Mouse (Mus musculus): ENCODE results near the gene Lcn12. TPM values are rescaled to one million over a fixed set of nuclear protein-coding genes. Genes with fewer than 3 reads are reported as not detected.

The Lcn12 gene
- total RNA-seq, 2 experiments from 2014 or later = not detected

DNA sequence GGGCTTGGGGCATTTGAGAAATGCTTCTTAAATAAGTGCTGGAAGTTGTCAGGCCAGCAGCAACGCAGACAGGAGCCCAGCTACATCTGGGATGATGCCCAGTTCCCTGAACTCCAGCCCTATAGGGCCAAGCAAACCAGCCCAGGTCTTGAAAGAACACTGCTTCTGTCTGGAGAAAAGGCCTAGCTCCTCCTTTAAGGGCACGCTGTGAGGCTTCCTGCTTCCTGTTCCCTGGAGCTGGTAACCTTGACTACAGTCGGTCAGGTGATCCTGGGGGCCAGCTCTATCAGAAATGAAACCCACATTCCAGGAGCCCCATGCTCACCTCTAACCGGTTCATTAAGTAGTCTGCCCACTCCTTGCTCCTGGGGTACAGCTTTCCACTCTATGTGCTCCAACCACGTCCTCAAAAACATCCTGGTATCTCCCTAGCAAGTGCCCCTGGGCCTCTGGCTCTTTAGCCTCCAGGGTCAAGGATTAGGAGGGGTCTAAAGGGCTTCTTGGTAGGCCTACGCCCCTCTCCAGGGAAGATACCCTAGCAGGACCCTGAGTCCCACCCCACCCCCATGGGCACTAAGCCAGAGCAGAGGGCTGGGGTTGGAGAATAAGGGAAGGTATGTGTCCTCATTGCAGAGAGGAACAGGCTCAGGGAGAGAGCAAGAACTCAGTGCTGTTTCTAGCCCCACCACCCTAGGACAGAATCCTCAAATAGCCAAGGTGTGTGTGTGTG lies 4.3 kb upstream of the Lcn12 start:
- no peak for DNase-seq (ENCODE audit: low spot score in 2 of 2)

- no peak for DNase-seq (ENCODE audit: low spot score in 2 of 2)
These were observed 2.8 kb upstream of the Lcn12 start for GRCm38 (mm10) chr2:25496462-25496861.

DNA sequence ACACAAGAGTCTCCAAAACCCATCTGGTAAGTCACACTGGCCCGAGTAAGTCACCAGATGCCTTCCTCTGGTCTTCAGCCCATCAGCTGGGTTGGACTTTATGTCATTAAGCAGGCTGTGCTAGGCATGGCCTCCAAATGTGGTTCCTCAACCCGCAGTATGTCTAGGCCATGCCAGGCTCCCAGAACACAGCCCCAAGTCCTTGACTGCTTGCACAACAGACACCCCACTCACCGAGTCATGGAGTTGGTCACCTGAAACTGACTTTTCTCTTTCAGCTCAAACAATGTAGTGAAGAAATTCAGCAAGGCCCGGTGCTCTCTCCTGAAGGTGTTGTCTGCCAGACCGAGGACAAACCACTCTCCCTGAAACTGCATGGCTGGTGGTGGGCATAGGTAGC lies 723 bp downstream of the Lcn12 start:
- DNase-seq (ENCODE audit: low spot score in 2 of 2) = no peak

DNA sequence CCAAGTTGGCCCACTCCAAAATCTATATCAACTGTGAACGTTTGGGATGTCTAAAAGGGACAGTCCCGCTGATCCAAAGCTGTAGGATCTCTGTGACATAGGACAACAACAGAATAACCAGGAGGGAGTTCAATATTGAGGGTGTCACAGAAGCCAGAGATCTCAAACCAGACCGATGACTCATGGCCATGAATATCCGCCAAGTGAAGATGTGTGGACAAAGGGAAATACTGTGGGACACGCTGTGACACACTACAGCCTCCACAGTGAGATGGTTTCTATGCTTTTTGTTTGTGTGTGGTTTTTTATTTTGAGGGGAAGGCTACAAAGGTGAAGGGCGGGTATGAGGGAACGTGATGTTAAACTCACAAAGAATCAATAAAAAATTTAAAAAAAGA lies 5.0 kb downstream of the Lcn12 start:
- DNase-seq (ENCODE audit: low spot score in 2 of 2) = no peak

GRCm38 (mm10) chr2:25487965-25488670 lies 5.6 kb downstream of the Lcn12 start:
- no peak for DNase-seq (ENCODE audit: low spot score in 2 of 2)

GRCm38 (mm10) chr2:25484901-25485647 lies 8.6 kb downstream of the Lcn12 start:
- DNase-seq (ENCODE audit: low spot score in 2 of 2) = no peak

DNA sequence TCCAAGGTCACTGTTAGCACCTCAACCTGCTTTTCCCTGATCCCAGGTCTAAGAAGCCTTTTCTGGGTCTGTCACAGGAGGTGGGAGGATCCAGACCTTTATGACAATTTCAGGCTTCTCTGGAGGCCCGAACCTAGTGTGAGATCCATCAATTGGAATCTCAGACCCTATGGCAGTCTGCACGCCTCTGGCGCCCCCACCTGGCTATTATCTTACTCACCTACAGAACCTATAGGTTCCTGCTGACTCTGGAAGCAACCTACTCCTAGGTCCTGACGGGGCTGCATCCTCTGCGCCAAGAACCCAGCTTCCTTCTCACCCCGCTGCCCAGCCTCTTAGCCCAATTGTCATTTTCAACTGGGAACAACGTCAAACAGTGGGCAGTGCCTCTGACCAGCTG lies 10.7 kb downstream of the Lcn12 start:
- DNase-seq (ENCODE audit: low spot score in 2 of 2) = peak in 1 of 2 experiments; percentile 44

- DNase-seq (ENCODE audit: low spot score in 2 of 2) = no peak
These were observed 13.2 kb downstream of the Lcn12 start for GRCm38 (mm10) chr2:25480541-25480940.

- no peak for DNase-seq (ENCODE audit: low spot score in 2 of 2)
These were observed 14.0 kb downstream of the Lcn12 start for GRCm38 (mm10) chr2:25479551-25480311.

DNA sequence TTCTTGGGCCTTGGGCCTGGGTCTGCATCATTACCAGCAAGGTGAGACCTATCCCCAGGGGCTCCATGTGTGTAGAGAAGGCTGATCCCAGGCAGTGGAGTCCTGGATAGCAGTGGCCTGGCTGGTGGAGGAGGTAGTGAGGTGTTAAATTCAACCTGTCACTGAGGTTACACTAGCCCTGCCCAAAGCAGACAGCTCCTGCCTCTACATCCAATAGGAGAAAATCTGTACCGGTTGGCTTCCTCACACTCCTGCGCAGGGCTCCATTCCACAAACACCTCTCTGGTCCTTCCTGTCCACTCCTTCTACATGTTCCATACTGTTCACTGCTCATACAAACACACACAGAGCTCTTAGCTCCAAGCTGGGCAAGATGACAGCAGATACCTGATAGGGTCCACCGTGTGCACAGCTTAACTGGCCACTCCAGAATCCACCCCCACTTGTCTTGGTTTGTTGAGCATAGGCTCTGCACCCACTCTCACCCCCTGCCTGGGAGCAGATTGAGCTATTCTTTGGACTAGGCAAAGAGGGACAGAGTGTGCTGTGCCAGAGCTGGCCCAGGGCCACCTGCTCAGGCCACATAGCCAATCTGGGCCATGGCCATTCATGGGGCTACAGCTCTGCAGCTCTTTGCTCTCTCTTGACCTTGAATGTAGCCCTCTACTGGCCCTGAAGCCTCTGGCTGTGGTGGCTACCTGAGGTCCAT lies 15.6 kb downstream of the Lcn12 start:
- peak; percentile 59 to 62 for DNase-seq (ENCODE audit: low spot score in 2 of 2)

- DNase-seq (ENCODE audit: low spot score in 2 of 2) = no peak
These were observed 16.2 kb downstream of the Lcn12 start for GRCm38 (mm10) chr2:25477541-25477940.

DNA sequence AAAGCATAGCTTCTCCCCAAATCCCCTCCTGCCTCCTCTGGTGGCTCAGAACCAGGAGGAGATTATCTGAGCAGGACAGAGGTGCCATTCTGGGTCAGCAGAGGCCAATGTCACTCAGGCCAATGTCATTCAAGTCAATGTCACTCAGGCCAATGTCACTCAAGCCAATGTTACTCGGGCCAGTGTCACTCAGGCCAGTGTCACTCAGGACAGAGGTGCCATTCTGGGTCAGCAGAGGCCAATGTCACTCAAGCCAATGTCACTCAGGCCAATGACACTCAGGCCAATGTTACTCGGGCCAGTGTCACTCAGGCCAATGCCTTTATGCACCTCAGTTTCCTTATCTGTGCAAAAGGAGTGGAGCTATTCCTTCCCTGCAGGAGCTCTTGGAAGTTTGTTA lies 21.2 kb downstream of the Lcn12 start:
- DNase-seq (ENCODE audit: low spot score in 2 of 2) = no peak

- DNase-seq (ENCODE audit: low spot score in 2 of 2) = no peak
These were observed 23.7 kb downstream of the Lcn12 start, which contains the start of gene Ptgds for GRCm38 (mm10) chr2:25469969-25470368. Gene Ptgds, minus strand, starts transcription at chr2:25470046.

GRCm38 (mm10) chr2:25468962-25469915 lies 24.5 kb downstream of the Lcn12 start:
- DNase-seq (ENCODE audit: low spot score in 2 of 2) = peak; percentile 36

GRCm38 (mm10) chr2:25467606-25468303 lies 26.0 kb downstream of the Lcn12 start:
- no peak for DNase-seq (ENCODE audit: low spot score in 2 of 2)

- no peak for DNase-seq (ENCODE audit: low spot score in 2 of 2)
These were observed 27.7 kb downstream of the Lcn12 start for GRCm38 (mm10) chr2:25465816-25466635.

DNA sequence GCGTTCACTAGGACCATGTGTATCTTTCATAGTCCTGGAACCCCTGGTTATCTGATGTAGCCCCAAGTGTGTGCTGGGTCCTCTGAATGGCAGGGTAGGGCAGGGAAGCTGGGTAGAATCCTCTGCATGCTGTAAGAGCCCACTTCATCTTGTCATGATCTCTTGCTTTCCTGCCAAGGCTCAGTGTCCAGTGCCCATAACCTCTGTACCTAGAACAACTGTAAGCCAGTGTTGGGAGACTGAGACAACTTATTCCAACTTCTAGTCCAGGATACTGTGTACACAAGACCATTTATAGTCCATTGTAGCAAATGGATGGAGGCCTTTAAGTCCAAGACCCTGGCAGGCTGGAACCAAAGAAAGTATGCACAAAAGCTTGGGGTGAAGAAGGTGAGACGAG lies 28.5 kb downstream of the Lcn12 start:
- DNase-seq (ENCODE audit: low spot score in 2 of 2) = no peak

- DNase-seq (ENCODE audit: low spot score in 2 of 2) = no peak
These were observed 30.1 kb downstream of the Lcn12 start for GRCm38 (mm10) chr2:25463630-25464029.

Data from left cerebral cortex, adult 18-20 months (tissue).